Mouse (Mus musculus): ENCODE data around the gene Kctd21.

DNA sequence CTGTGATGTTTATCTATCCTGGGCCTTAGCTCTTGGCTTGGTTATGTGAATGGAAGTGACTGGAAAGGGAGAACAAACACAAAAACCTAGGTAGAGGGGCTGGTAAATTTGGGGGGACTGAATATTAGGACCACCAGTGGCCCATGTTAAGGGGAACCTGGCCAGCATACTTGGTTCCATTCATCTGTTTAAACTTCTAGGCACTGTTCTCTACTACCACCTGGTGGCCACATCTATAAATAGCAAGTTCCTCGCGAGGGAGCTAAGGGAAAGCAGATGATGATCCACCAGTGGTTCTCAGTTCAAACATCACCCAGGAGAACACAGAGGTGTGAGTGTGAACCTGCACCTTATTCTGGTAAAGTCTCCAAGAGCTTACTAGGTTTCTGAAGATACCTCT lies 34.7 kb upstream of the Kctd21 start:
- peak; percentile 75 for TF ChIP-seq CTCF (conservative IDR thresholded peaks at IDR 0.05; ENCODE audit: low read length)
- no peak for TF ChIP-seq NANOG (IDR thresholded peaks at IDR 0.05; ENCODE audit: borderline replicate concordance, low read length)
- no peak for TF ChIP-seq POU5F1 (IDR thresholded peaks at IDR 0.05; ENCODE audit: borderline replicate concordance, low read length)
